Mouse (Mus musculus) forebrain, embryonic 15.5 days (tissue): ENCODE measurements around the gene Nkx2-1. TPM values are rescaled to one million over a fixed set of nuclear protein-coding genes. Genes with fewer than 3 reads are reported as not detected.

Experiments
- ATAC-seq: fragments of 200-750 bp; cut with Nextera tagmentation; replicated peaks from 2 replicates; pipeline ENCODE4 v1.8.0; 2017; ENCODE audit warnings: mild to moderate bottlenecking, moderate TSS enrichment, moderate library complexity
- H3K27ac ChIP-seq: fragments of 300-500 bp; sonication (generic); replicated peaks from 2 replicates; pipeline ENCODE4 v1.5.1; 2015; ENCODE audit warnings: mild to moderate bottlenecking, inconsistent platforms
- H3K27me3 ChIP-seq: fragments of 300-500 bp; sonication (generic); 2 replicates; pipeline ENCODE4 v1.6.1; 2015; ENCODE audit warnings: inconsistent platforms
- H3K36me3 ChIP-seq: fragments of 300-500 bp; sonication (generic); 2 replicates; pipeline ENCODE4 v1.6.1; 2015; ENCODE audit warnings: mild to moderate bottlenecking, inconsistent platforms
- H3K4me1 ChIP-seq: fragments of 300-500 bp; sonication (generic); 2 replicates; pipeline ENCODE4 v1.6.1; 2015; ENCODE audit warnings: inconsistent platforms
- H3K4me2 ChIP-seq: fragments of 300-500 bp; sonication (generic); replicated peaks from 2 replicates; pipeline ENCODE4 v1.6.1; 2015; ENCODE audit warnings: mild to moderate bottlenecking, inconsistent platforms
- H3K4me3 ChIP-seq: fragments of 300-500 bp; sonication (generic); 2 replicates; pipeline ENCODE4 v1.5.1; 2015; ENCODE audit warnings: mild to moderate bottlenecking, inconsistent platforms
- H3K9ac ChIP-seq: fragments of 300-500 bp; sonication (generic); replicated peaks from 2 replicates; pipeline ENCODE4 v1.6.1; 2015; ENCODE audit warnings: mild to moderate bottlenecking, inconsistent platforms
- H3K9me3 ChIP-seq: fragments of 300-500 bp; sonication (generic); 2 replicates; pipeline ENCODE4 v1.6.1; 2016; ENCODE audit warnings: inconsistent platforms
- WGBS: fragments of 180-500 bp; shearing (Covaris S2); methylation state at CpG from one replicate; pipeline ENCODE4 v1.1.7; 2015; ENCODE audit warnings: mixed read lengths; 5-methylcytosine and 5-hydroxymethylcytosine counted together
- polyA plus RNA-seq: library from polyadenylated mRNA; unstranded; fragments of >200 nt; fragmentation: Nextera tagmentation; extraction: Ambion mirVana; gene quantifications from 2 replicates; pipeline ENCODE4 v1.2.1, GENCODE M21; 2015

Gene Nkx2-1
- polyA plus RNA-seq, result 8.2 and 11.0 TPM in 2 replicates

DNA sequence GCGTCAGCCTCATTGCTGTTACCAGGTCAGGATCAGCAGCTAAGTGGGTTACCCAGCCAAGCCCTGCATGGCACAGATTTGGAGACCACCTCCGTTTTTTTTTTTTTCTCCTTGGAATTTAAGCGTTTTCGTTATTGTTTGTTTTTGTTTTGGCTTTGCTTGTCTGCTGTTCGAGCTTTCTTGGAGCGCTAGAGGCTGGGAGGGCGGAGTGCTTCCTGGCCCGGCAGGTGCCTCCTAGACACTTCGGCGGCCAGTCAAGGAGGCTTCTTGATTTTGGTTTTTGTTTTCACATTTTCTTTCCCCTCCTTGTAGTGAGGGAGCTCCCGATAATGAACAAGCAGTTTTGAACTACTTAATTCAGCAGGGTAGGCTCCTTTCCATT, at the start of gene Nkx2-1:
Nkx2-1 (minus strand) TSS at position 25 of the 382 bp plus-strand sequence.
- Histone ChIP-seq H3K36me3 (no peaks in the 10 kb centered on the region), H3K4me1 (peaks cover 27% of the 10 kb centered on the region), H3K27ac (peak within 1 kb of the TSS; percentile 75), H3K4me3 (peak within 1 kb of the TSS; percentile 35), H3K9me3 (no peaks in the 10 kb centered on the region), H3K9ac (peak within 1 kb of the TSS; percentile 32; the same call in 1 of the 2 replicates), H3K4me2 (peak within 1 kb of the TSS; percentile 38), H3K27me3 (peaks cover 84% of the 10 kb centered on the region)
- 2% methylated on average over 11 of the region's 11 CpGs for WGBS
- ATAC-seq, result no peak

DNA sequence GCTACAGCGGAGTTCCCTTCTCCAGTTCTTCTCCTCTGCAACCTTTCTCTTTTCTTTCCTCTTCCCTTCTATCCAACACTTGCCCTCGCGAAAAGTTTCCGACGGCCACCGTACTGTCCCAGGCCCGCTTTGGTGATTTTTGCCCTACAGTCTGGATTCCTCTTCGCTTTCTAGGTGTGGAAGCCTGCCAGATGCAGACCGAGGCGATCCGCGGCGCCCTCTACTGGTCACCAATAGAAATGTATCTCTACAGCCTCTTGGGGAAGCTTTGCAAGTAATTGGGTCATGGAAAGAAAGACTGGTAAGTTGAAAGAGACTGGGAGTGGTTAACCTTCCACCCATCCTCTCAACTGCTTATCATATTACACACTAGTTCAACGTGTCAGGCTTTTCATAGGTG, 4.4 kb upstream of the Nkx2-1 start:
- 2% methylated on average over 14 of the region's 14 CpGs for WGBS
- peak; percentile 33; the same call in 1 of the 2 replicates for ATAC-seq
- Histone ChIP-seq H3K4me2 (no peak overlapping the region), H3K27me3 (peaks cover 76% of the 10 kb centered on the region), H3K9me3 (no peaks in the 10 kb centered on the region), H3K27ac (no peak overlapping the region), H3K4me3 (no peak overlapping the region), H3K4me1 (0 out of 2 replicates have a peak, but pooled peaks cover 5% of the 10 kb centered on the region), H3K9ac (no peak overlapping the region), H3K36me3 (no peaks in the 10 kb centered on the region)

DNA sequence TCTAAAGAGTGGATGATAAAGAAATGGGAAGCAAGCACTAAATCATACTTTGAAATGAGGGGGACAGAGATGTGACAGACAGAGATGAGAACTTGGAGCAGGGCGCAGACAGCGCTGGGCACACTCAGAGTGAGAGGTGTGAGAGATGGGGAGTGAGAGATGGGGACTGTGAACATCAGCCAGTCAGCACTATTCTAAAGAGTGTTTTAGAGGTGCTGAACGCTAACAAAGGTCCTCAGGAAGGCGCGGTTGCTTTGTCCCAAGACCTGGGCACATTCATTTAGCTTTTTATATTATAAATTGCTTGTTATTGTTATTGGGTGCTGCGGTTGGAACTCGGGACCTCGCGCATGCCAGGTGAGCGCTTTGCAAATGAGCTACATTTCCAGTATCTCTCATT, 3.9 kb upstream of the Nkx2-1 start:
- no peaks in the 10 kb centered on the region for H3K9me3 ChIP-seq
- H3K4me2 ChIP-seq, result no peak overlapping the region
- H3K9ac ChIP-seq, result no peak overlapping the region
- ATAC-seq, result no peak
- peaks cover 8% of the 10 kb centered on the region; the same call in 1 of the 2 replicates for H3K4me1 ChIP-seq
- no peak overlapping the region for H3K27ac ChIP-seq
- H3K27me3 ChIP-seq, result peaks cover 77% of the 10 kb centered on the region
- 3% methylated on average over 10 of the region's 10 CpGs for WGBS
- H3K4me3 ChIP-seq, result no peak overlapping the region
- H3K36me3 ChIP-seq, result no peaks in the 10 kb centered on the region

DNA sequence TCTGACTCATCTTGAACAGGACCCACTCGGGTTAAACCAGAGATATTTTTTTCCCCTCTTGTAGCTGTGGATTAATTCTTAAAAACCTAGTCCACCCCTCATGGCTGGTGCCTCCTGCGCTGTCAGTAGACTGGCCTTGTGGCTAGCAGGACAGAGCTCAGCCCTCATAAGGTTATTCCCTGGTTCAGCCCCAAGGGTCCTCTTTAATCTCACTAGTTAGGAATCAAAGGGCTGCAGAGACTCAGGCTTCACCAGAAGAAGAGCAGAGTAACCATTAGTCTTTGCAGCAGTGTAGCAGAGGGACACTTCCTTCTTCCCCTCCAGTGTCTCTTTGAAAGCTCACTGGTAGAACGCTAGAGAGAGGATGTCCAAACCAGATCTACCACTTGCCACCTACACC, 1.9 kb upstream of the Nkx2-1 start:
- Histone ChIP-seq H3K4me1 (peaks cover 20% of the 10 kb centered on the region), H3K9ac (no peak overlapping the region), H3K4me2 (no peak overlapping the region), H3K4me3 (no peak overlapping the region), H3K9me3 (no peaks in the 10 kb centered on the region), H3K27ac (no peak overlapping the region), H3K27me3 (peaks cover 84% of the 10 kb centered on the region), H3K36me3 (no peaks in the 10 kb centered on the region)
- ATAC-seq, result no peak
- WGBS, result 1% methylated on average over 3 of the region's 3 CpGs

DNA sequence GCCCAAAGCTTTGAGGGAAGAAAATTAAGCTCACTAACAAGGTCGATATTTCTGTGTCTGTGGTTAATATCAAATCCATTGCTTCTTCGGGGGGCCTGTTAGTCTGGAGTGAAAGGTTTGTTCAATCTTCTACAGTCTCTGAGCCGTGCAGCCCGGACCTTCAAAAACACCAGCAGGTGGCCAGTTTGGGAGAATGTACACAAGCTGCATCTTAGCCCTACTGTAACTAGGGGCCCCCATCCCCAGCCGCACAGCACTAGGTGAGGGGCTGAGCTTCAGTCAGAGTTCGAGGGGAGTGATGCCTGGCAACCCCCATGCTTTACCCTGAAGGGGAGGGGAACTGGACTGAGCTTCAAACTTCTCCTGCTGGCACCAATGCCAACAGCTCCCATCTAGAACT, 1.2 kb upstream of the Nkx2-1 start:
- Histone ChIP-seq H3K4me1 (peaks cover 26% of the 10 kb centered on the region), H3K36me3 (no peaks in the 10 kb centered on the region), H3K4me3 (no peak overlapping the region), H3K9ac (no peak overlapping the region), H3K27me3 (peaks cover 85% of the 10 kb centered on the region), H3K4me2 (0 out of 2 replicates have a peak overlapping the region, but pooled peaks have one; percentile 38), H3K9me3 (no peaks in the 10 kb centered on the region), H3K27ac (no peak overlapping the region)
- WGBS, result 1% methylated on average over 6 of the region's 6 CpGs
- ATAC-seq, result no peak

DNA sequence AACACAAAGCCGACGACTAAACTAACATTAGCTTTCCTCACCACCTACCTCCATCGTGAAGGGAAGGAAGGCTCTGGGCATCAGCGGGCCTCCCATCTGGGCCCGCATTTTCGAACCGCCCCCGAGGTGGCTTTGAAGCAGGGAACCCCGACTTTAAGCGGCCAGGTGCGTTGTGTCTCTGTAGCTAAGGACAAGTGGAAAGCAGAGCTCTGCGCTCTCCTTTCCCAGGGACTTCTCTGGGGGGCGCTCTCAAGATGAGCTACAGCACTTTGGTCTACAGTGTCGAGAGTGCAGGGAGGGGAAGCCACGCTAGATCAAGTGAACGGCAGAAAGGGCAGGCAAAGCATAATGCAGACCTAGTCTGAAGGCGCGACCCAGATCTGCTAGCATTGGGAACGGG, 634 bp upstream of the Nkx2-1 start:
- Histone ChIP-seq H3K27ac (0 out of 2 replicates have a peak overlapping the region, but pooled peaks have one; percentile 30), H3K9me3 (no peaks in the 10 kb centered on the region), H3K4me1 (peaks cover 27% of the 10 kb centered on the region), H3K4me3 (peak overlapping the region; percentile 35), H3K36me3 (no peaks in the 10 kb centered on the region), H3K4me2 (peak overlapping the region; percentile 38; the same call in 1 of the 2 replicates), H3K9ac (no peak overlapping the region), H3K27me3 (peaks cover 84% of the 10 kb centered on the region)
- WGBS, result 1% methylated on average over 19 of the region's 19 CpGs
- no peak for ATAC-seq

DNA sequence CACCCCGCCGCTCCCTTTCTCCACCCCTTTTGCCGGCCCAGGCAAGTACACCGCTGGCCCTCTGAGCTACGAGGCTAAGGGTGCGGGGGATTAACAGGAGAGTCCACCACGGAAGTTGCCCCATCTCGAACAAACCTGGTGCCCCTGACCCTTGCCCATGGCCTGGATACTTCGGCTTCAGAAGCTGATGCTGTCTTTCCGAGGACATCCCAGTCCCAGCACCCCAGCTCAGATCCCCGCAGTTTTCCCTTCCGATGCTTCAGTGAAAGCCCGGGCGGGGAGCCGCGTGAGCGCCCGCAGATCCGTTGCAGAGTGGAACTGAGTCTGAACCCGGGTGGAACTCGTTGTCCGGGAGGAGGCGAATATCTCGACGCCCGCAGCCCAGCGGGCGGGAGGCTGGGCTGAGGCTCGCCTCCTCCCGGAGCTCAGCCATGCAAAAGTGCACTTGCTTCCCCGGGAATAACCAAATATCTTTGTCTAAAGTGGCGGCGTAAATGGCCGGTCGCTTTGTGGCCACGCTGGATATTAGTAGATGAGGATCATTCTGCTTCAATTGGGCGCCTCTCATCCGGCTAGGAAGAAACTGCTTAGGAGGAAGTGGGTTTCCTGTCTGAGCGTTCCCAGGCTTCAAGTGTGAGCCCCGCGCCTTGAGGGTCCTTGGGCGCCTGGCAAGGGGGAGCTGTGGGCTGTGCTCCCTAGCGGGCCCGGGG, 379 bp downstream of the Nkx2-1 start:
- Histone ChIP-seq H3K36me3 (no peaks in the 10 kb centered on the region), H3K4me2 (peak overlapping the region; percentile 38), H3K4me3 (peak overlapping the region; percentile 35), H3K9ac (0 out of 2 replicates have a peak overlapping the region, but pooled peaks have one; percentile 20), H3K9me3 (no peaks in the 10 kb centered on the region), H3K27ac (peak overlapping the region; percentile 75), H3K27me3 (peaks cover 82% of the 10 kb centered on the region), H3K4me1 (peaks cover 27% of the 10 kb centered on the region)
- WGBS, result under 1% methylated on average over 44 of the region's 44 CpGs
- ATAC-seq, result peak; percentile 20; the same call in 1 of the 2 replicates

DNA sequence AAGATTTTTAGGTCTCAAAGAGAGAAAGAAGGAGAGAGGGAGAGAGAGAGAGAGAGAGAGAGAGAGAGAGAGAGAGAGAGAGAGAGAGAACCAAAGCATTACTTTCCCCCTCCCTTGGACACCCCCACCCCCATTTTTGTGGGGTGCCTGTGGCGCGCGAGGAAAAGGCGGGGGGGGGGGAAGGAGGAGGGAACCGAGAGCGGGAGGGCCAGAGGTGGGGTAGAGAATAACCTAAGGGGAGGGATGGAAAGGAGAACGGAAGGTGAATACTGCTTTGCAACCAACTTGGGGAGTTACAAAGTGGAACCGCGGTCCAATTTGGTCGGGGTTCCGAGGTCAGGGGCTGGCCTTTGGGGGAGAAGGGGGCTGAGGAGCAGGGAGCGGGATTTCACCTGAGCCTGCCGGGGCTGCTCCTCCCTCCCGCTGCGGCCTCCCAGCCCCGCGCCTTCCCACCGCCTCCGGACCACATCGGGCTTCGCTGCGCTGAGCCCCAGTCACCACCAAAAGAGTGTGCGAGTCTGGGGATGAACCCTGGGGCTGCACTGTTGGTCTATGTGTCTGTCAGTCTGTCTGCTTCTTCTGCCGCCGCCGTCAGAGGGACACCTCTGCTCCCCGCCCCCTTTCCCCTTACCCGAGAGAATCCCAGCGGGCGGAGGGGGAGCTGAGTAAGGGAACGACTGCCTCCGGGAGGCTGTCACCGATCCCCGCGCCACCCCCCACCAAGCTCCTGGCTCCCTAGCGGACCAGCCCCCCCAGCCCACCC, 1.1 kb downstream of the Nkx2-1 start:
- peak overlapping the region; percentile 32; the same call in 1 of the 2 replicates for H3K9ac ChIP-seq
- peak overlapping the region; percentile 75 for H3K27ac ChIP-seq
- H3K4me2 ChIP-seq, result peak overlapping the region; percentile 38
- peaks cover 27% of the 10 kb centered on the region for H3K4me1 ChIP-seq
- under 1% methylated on average over 29 of the region's 36 CpGs for WGBS
- peaks cover 82% of the 10 kb centered on the region for H3K27me3 ChIP-seq
- H3K9me3 ChIP-seq, result no peaks in the 10 kb centered on the region
- peak; percentile 17 for ATAC-seq
- H3K4me3 ChIP-seq, result peak overlapping the region; percentile 35
- H3K36me3 ChIP-seq, result no peaks in the 10 kb centered on the region

DNA sequence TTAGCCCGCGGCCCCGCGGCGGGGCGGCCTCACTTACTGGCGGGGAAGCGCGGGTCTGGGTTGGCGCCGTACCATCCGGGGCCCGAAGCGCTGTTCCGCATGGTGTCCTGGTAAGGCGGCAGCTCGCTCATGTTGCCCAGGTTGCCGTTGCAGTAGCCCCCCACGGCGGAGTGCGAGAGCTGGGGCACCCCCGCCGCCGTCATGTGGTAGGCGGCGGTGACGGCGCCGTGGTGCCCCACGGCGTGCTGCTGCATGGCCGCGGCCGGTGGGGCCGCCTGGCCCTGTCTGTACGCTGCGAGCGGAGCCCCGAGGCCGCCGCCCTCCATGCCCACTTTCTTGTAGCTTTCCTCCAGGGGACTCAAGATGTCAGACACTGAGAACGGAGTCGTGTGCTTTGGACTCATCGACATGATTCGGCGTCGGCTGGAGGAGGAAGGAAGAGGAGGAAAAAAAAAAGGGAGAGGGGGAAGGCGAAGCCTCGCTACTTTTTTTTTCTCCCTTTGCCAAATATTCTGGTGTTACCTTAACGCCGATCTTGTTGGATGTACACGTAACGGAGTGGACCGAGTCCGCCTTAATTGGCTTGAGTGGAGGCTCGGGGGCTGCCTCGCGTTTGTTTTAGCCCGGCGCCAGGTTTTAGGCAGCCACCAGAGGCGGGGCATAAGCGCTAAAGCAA, 1.9 kb downstream of the Nkx2-1 start:
- Histone ChIP-seq H3K9ac (peak overlapping the region; percentile 2; the same call in 1 of the 2 replicates), H3K4me1 (peaks cover 27% of the 10 kb centered on the region), H3K36me3 (no peaks in the 10 kb centered on the region), H3K4me2 (peak overlapping the region; percentile 38), H3K27me3 (peaks cover 82% of the 10 kb centered on the region), H3K9me3 (no peaks in the 10 kb centered on the region), H3K4me3 (peak overlapping the region; percentile 35), H3K27ac (peak overlapping the region; percentile 75)
- WGBS, result 2% methylated on average over 62 of the region's 62 CpGs
- ATAC-seq, result peak; percentile 23; the same call in 1 of the 2 replicates

DNA sequence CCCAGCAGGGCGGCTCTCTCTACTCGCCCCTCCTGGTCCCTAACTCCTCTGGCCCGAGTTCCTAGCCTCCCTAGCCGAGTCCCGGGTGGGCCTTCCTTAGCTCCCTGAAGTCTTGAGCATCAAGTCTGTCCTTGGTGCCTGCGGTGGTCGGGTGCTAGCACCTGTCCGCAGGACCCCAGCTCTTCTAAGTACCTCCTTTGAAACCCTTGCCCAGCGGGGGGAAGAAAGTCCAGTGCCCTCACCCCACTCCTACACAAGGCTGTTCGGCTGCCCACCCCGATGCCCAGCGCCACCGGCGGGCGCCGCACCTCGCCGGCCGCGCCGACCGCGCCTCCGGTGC, 2.4 kb downstream of the Nkx2-1 start:
- H3K4me2 ChIP-seq, result peak overlapping the region; percentile 38
- peaks cover 27% of the 10 kb centered on the region for H3K4me1 ChIP-seq
- H3K9ac ChIP-seq, result peak overlapping the region; percentile 2; the same call in 1 of the 2 replicates
- peak; percentile 15; the same call in 1 of the 2 replicates for ATAC-seq
- peak overlapping the region; percentile 75 for H3K27ac ChIP-seq
- H3K9me3 ChIP-seq, result no peaks in the 10 kb centered on the region
- 1% methylated on average over 24 of the region's 24 CpGs for WGBS
- peaks cover 82% of the 10 kb centered on the region for H3K27me3 ChIP-seq
- peak overlapping the region; percentile 35 for H3K4me3 ChIP-seq
- no peaks in the 10 kb centered on the region for H3K36me3 ChIP-seq

DNA sequence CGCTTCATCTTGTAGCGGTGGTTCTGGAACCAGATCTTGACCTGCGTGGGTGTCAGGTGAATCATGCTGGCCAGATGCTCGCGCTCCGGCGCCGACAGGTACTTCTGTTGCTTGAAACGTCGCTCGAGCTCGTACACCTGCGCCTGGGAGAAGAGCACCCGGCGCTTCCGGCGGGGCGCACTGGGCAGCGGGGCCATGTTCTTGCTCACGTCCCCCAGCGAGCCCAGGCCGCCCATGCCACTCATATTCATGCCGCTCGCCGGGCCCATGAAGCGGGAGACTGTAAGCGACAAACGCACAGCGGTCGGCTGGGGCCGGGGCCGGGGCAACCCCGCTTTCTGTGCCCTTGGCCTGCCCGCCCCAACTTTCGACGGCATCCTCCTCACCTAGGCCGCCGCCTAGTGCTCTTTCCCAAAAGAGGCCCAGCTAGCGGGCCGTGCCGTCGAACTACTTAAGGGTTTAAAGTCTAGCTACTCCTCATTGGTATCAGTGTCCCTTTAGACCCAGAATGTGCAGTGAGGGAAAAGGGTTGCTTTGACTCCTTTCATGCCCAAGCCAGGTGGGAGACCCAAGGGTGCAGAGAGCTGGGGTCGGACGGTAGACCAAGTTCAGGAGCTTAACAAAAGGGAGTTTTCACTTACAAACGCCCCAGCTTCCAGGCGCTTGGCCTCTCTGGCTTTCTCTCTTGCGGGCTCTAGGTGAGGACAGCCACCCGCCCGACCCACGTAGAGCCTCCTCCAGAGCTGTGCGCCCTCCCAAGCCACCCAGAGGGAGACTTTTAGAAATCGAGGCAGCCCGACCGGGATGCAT, 3.0 kb downstream of the Nkx2-1 start:
- Histone ChIP-seq H3K4me3 (peak overlapping the region; percentile 35), H3K36me3 (no peaks in the 10 kb centered on the region), H3K9ac (peak overlapping the region; percentile 2; the same call in 1 of the 2 replicates), H3K27ac (peak overlapping the region; percentile 75), H3K4me1 (peaks cover 27% of the 10 kb centered on the region), H3K27me3 (peaks cover 82% of the 10 kb centered on the region), H3K4me2 (peak overlapping the region; percentile 35), H3K9me3 (no peaks in the 10 kb centered on the region)
- ATAC-seq, result no peak
- 1% methylated on average over 54 of the region's 54 CpGs for WGBS
